Mouse (Mus musculus): ENCODE measurements around the gene Arhgef28. TPM values are rescaled to one million over a fixed set of nuclear protein-coding genes. Genes with fewer than 3 reads are reported as not detected.

Gene Arhgef28
- polyA plus RNA-seq, 1 experiment from 2014 or later, result 0.40 TPM

- 32% methylated on average over 4 of the region's 4 CpGs for WGBS (ENCODE audit: insufficient replicate concordance)
- Histone ChIP-seq H3K4me1 (replicated peaks) (0 out of 2 replicates have a peak, but pooled peaks cover 3% of the 10 kb centered on the region), H3K27ac (no peak overlapping the region), H3K27me3 (no peaks in the 10 kb centered on the region), H3K9ac (no peak overlapping the region), H3K36me3 (no peaks in the 10 kb centered on the region), H3K4me3 (replicated peaks) (no peak overlapping the region), H3K4me2 (no peak overlapping the region), H3K9me3 (replicated peaks) (no peaks in the 10 kb centered on the region)
- ATAC-seq (ENCODE audit: low read depth) (no peak), DNase-seq (no peak)
Measured at GRCm38 (mm10) chr13:98009070-98009469, 197.2 kb downstream of the Arhgef28 start.

DNA sequence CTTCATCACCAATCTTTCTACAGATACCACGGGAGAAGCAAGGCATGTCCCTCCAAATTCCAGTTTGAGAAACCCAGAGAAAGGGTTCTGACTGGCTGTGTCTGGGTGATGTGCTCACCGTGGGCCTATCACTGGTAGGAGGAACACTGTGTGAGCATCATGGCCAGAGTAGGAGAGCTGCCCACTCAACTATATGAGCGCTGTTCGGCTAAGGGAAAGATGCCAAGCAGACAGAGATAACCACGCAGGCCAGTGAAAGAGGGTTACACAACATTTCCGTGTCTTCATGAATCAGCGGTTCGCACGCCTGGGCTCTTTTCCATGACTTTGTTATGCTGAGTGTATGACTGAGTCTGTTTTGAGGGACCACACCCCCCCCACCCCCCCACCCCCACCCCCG is 197.7 kb downstream of the Arhgef28 start:
- 0 out of 2 replicates have a peak, but pooled peaks cover 3% of the 10 kb centered on the region for H3K4me1 ChIP-seq (replicated peaks)
- ATAC-seq (ENCODE audit: low read depth) (no peak), DNase-seq (no peak)
- H3K4me2 ChIP-seq, result no peak overlapping the region
- H3K9ac ChIP-seq, result no peak overlapping the region
- no peaks in the 10 kb centered on the region for H3K9me3 ChIP-seq (replicated peaks)
- H3K4me3 ChIP-seq (replicated peaks), result no peak overlapping the region
- no peak overlapping the region for H3K27ac ChIP-seq
- 80% methylated on average over 10 of the region's 10 CpGs for WGBS (ENCODE audit: insufficient replicate concordance)
- H3K36me3 ChIP-seq, result no peaks in the 10 kb centered on the region
- H3K27me3 ChIP-seq, result no peaks in the 10 kb centered on the region

DNA sequence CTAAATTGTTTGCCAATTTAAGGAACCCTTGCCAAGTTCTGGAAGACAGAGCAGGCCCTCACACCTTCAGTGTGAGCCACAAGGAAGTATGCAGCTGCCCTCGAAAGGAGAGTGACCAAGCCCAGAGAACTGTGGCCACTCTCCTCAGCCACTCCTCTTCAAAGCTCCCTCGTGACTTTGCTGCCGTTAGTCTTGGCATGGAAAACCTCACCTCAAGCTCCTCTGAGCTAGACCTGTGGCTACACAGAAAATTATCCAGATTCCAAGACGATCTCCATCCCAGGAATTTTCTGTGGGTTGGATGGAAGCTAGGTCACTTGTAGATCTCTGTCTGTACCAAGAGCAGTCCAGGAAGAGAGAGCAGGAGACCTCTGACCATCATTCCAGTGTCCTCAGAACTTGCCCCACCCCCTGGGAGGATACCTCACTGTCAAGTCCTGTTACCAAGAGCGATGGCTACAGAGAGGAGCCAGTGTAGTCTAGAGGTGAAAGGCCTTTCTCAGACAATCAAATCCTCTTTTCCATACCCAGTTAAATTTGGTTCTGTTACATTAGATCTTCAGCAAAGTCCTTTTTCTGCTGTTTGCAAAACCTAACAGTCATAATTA is 200.5 kb downstream of the Arhgef28 start:
- Histone ChIP-seq H3K9me3 (replicated peaks) (no peaks in the 10 kb centered on the region), H3K4me3 (replicated peaks) (no peak overlapping the region), H3K27ac (no peak overlapping the region), H3K27me3 (no peaks in the 10 kb centered on the region), H3K9ac (no peak overlapping the region), H3K4me2 (no peak overlapping the region), H3K4me1 (replicated peaks) (0 out of 2 replicates have a peak, but pooled peaks cover 3% of the 10 kb centered on the region), H3K36me3 (no peaks in the 10 kb centered on the region)
- no peak for DNase-seq
- no peak for ATAC-seq (ENCODE audit: low read depth)
- WGBS (ENCODE audit: insufficient replicate concordance), result 63% methylated on average over 5 of the region's 5 CpGs

GRCm38 (mm10) chr13:98004647-98005414 is 201.4 kb downstream of the Arhgef28 start:
- Histone ChIP-seq H3K27ac (no peak overlapping the region), H3K4me2 (no peak overlapping the region), H3K27me3 (no peaks in the 10 kb centered on the region), H3K9me3 (replicated peaks) (no peaks in the 10 kb centered on the region), H3K9ac (no peak overlapping the region), H3K4me3 (replicated peaks) (no peak overlapping the region), H3K4me1 (replicated peaks) (0 out of 2 replicates have a peak, but pooled peaks cover 3% of the 10 kb centered on the region), H3K36me3 (no peaks in the 10 kb centered on the region)
- DNase-seq, result no peak
- WGBS (ENCODE audit: insufficient replicate concordance), result 47% methylated on average over 2 of the region's 2 CpGs
- no peak for ATAC-seq (ENCODE audit: low read depth)

GRCm38 (mm10) chr13:98003690-98004089 is 202.5 kb downstream of the Arhgef28 start:
- WGBS (ENCODE audit: insufficient replicate concordance), result 38% methylated on average over 7 of the region's 7 CpGs
- no peak for DNase-seq
- Histone ChIP-seq H3K27ac (no peak overlapping the region), H3K36me3 (no peaks in the 10 kb centered on the region), H3K4me1 (replicated peaks) (no peaks in the 10 kb centered on the region), H3K4me3 (replicated peaks) (no peak overlapping the region), H3K9me3 (replicated peaks) (no peaks in the 10 kb centered on the region), H3K4me2 (no peak overlapping the region), H3K27me3 (no peaks in the 10 kb centered on the region), H3K9ac (no peak overlapping the region)
- no peak for ATAC-seq (ENCODE audit: low read depth)

- Histone ChIP-seq H3K27ac (no peak overlapping the region), H3K36me3 (no peaks in the 10 kb centered on the region), H3K4me2 (no peak overlapping the region), H3K4me3 (replicated peaks) (no peak overlapping the region), H3K4me1 (replicated peaks) (no peaks in the 10 kb centered on the region), H3K9me3 (replicated peaks) (no peaks in the 10 kb centered on the region), H3K27me3 (no peaks in the 10 kb centered on the region), H3K9ac (no peak overlapping the region)
- no peak for DNase-seq
- ATAC-seq (ENCODE audit: low read depth), result no peak
- 65% methylated on average over 5 of the region's 5 CpGs for WGBS (ENCODE audit: insufficient replicate concordance)
Measured at GRCm38 (mm10) chr13:98002598-98002997, 203.6 kb downstream of the Arhgef28 start.

- Histone ChIP-seq H3K36me3 (no peaks in the 10 kb centered on the region), H3K9me3 (replicated peaks) (no peaks in the 10 kb centered on the region), H3K4me3 (replicated peaks) (no peak overlapping the region), H3K4me2 (no peak overlapping the region), H3K27ac (no peak overlapping the region), H3K27me3 (no peaks in the 10 kb centered on the region), H3K4me1 (replicated peaks) (no peaks in the 10 kb centered on the region), H3K9ac (no peak overlapping the region)
- ATAC-seq (ENCODE audit: low read depth) (no peak), DNase-seq (no peak)
- WGBS (ENCODE audit: insufficient replicate concordance), result 8% methylated on average over 2 of the region's 2 CpGs
Measured at GRCm38 (mm10) chr13:98002121-98002520, 204.1 kb downstream of the Arhgef28 start.

DNA sequence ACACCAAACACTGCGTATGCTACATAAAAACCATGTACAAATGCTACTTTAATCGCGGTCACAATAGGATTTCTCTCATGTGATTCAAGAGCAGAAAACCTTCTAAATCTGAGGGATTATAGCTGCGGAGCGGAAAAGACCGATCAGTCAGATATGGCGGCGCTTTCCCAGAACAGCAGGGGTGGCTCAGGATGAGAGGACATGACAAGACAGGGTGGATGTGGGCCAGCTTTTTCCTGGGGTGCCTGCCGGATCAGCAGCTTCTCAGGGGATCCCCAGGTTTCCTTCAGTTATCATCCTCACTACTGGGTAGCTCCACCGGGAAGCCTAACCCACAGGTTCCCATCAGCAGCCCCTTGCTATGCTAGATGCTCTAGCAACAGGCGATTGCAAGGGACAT is 204.5 kb downstream of the Arhgef28 start:
- H3K4me1 ChIP-seq (replicated peaks), result no peaks in the 10 kb centered on the region
- H3K36me3 ChIP-seq, result no peaks in the 10 kb centered on the region
- H3K4me3 ChIP-seq (replicated peaks), result no peak overlapping the region
- H3K9ac ChIP-seq, result no peak overlapping the region
- 70% methylated on average over 11 of the region's 11 CpGs for WGBS (ENCODE audit: insufficient replicate concordance)
- H3K4me2 ChIP-seq, result no peak overlapping the region
- H3K9me3 ChIP-seq (replicated peaks), result no peaks in the 10 kb centered on the region
- H3K27me3 ChIP-seq, result no peaks in the 10 kb centered on the region
- ATAC-seq (ENCODE audit: low read depth) (no peak), DNase-seq (no peak)
- H3K27ac ChIP-seq, result no peak overlapping the region

- DNase-seq (no peak), ATAC-seq (ENCODE audit: low read depth) (no peak)
- H3K4me1 ChIP-seq (replicated peaks), result no peaks in the 10 kb centered on the region
- H3K36me3 ChIP-seq, result no peaks in the 10 kb centered on the region
- H3K27me3 ChIP-seq, result no peaks in the 10 kb centered on the region
- H3K9me3 ChIP-seq (replicated peaks), result no peaks in the 10 kb centered on the region
- 79% methylated on average over 9 of the region's 9 CpGs for WGBS (ENCODE audit: insufficient replicate concordance)
- no peak overlapping the region for H3K27ac ChIP-seq
- no peak overlapping the region for H3K4me2 ChIP-seq
- no peak overlapping the region for H3K9ac ChIP-seq
- no peak overlapping the region for H3K4me3 ChIP-seq (replicated peaks)
Measured at GRCm38 (mm10) chr13:98000841-98001240, 205.4 kb downstream of the Arhgef28 start.

GRCm38 (mm10) chr13:97999130-97999529 is 207.1 kb downstream of the Arhgef28 start:
- Histone ChIP-seq H3K36me3 (no peaks in the 10 kb centered on the region), H3K4me1 (replicated peaks) (no peaks in the 10 kb centered on the region), H3K27me3 (no peaks in the 10 kb centered on the region), H3K4me3 (replicated peaks) (no peak overlapping the region), H3K27ac (no peak overlapping the region), H3K9ac (no peak overlapping the region), H3K4me2 (no peak overlapping the region), H3K9me3 (replicated peaks) (no peaks in the 10 kb centered on the region)
- ATAC-seq (ENCODE audit: low read depth) (no peak), DNase-seq (no peak)
- WGBS (ENCODE audit: insufficient replicate concordance), result 78% methylated on average over 8 of the region's 8 CpGs

DNA sequence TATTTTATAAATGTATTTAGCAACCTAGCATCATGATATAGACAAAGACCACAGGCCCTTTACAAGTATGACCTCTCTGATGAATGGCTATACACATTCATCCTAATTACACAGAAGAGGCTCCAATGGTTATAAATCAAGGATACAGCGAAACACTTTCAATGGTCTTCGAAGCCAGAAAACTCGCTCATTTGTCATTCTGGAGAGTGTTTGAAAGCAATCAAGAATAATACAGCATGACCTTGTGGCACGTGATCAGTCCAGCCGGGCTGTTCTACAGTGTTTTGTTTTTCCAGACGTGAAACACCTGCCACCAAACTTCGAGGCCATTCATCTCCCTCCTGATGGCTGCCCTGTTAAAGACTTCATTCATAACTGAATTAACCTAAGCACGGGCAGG is 207.7 kb downstream of the Arhgef28 start:
- H3K4me3 ChIP-seq (replicated peaks), result no peak overlapping the region
- H3K9ac ChIP-seq, result no peak overlapping the region
- no peaks in the 10 kb centered on the region for H3K27me3 ChIP-seq
- 65% methylated on average over 8 of the region's 8 CpGs for WGBS (ENCODE audit: insufficient replicate concordance)
- DNase-seq (no peak), ATAC-seq (ENCODE audit: low read depth) (no peak)
- H3K36me3 ChIP-seq, result no peaks in the 10 kb centered on the region
- H3K9me3 ChIP-seq (replicated peaks), result no peaks in the 10 kb centered on the region
- no peak overlapping the region for H3K4me2 ChIP-seq
- no peak overlapping the region for H3K27ac ChIP-seq
- no peaks in the 10 kb centered on the region for H3K4me1 ChIP-seq (replicated peaks)

DNA sequence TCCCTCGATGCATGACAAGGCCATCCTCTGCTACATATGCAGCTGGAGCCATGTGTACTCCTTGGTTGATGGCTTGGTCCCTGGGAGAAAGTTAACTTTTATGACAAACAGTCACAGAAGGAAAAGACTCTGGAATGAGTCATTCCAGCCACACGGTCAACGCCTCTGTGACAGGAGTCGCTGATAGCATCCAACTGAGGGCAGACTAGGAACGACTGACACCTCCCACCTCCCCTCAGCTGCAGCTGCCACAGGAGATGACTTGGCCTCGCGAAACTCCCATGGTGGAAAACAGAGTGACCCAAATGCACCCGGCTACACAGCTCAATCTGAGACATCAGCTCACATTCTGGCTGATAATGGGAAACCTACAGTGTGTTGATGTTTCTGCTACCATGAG is 215.3 kb downstream of the Arhgef28 start:
- H3K27me3 ChIP-seq, result no peaks in the 10 kb centered on the region
- DNase-seq (no peak), ATAC-seq (ENCODE audit: low read depth) (no peak)
- H3K36me3 ChIP-seq, result no peaks in the 10 kb centered on the region
- no peaks in the 10 kb centered on the region for H3K9me3 ChIP-seq (replicated peaks)
- H3K4me1 ChIP-seq (replicated peaks), result no peaks in the 10 kb centered on the region
- no peak overlapping the region for H3K27ac ChIP-seq
- H3K9ac ChIP-seq, result no peak overlapping the region
- 37% methylated on average over 8 of the region's 8 CpGs for WGBS (ENCODE audit: insufficient replicate concordance)
- H3K4me2 ChIP-seq, result no peak overlapping the region
- no peak overlapping the region for H3K4me3 ChIP-seq (replicated peaks)

Measured in liver, embryonic 13.5 days (tissue).